Mouse (Mus musculus) lung, embryonic 14.5 days (tissue): Measurements from ENCODE around the gene Ahdc1. TPM values are rescaled to one million over a fixed set of nuclear protein-coding genes. Genes with fewer than 3 reads are reported as not detected.

ENCODE experiments used
- ATAC-seq: fragments of 200-750 bp; cut with Nextera tagmentation; 2 replicates; pipeline ENCODE4 v1.8.0; 2017; ENCODE audit warnings: mild to moderate bottlenecking, moderate TSS enrichment, moderate library complexity; ENCODE audit not compliant: insufficient read depth
- DNase-seq: peaks from one replicate; pipeline ENCODE4 v3.0.0-alpha.2; 2015
- H3K27ac ChIP-seq: fragments of 300-500 bp; sonication (generic); 2 replicates; pipeline ENCODE4 v1.5.1; 2014; ENCODE audit warnings: low read depth, mild to moderate bottlenecking, moderate library complexity
- H3K27me3 ChIP-seq: fragments of 300-500 bp; sonication (generic); 2 replicates; pipeline ENCODE4 v1.6.1; 2014; ENCODE audit warnings: low read length, control low read depth; ENCODE audit not compliant: insufficient read depth
- H3K36me3 ChIP-seq: fragments of 300-500 bp; sonication (generic); 2 replicates; pipeline ENCODE4 v1.6.1; 2014; ENCODE audit warnings: control low read depth; ENCODE audit not compliant: insufficient read depth
- H3K4me1 ChIP-seq: fragments of 300-500 bp; sonication (generic); 2 replicates; pipeline ENCODE4 v1.6.1; 2014; ENCODE audit warnings: antibody characterized with exemption, control low read depth; ENCODE audit not compliant: insufficient read depth
- H3K4me2 ChIP-seq: fragments of 300-500 bp; sonication (generic); 2 replicates; pipeline ENCODE4 v1.6.1; 2014; ENCODE audit warnings: mild to moderate bottlenecking
- H3K4me3 ChIP-seq: fragments of 300-500 bp; sonication (generic); 2 replicates; pipeline ENCODE4 v1.5.1; 2014; ENCODE audit warnings: low read depth, low read length
- H3K9ac ChIP-seq: fragments of 300-500 bp; sonication (generic); 2 replicates; pipeline ENCODE4 v1.6.1; 2014
- H3K9me3 ChIP-seq: fragments of 300-500 bp; sonication (generic); 2 replicates; pipeline ENCODE4 v1.6.1; 2016; ENCODE audit warnings: low read depth, low read length, control low read depth
- CTCF ChIP-seq: IDR thresholded peaks from 2 replicates; pipeline ENCODE4 v1.5.1; 2016; ENCODE audit warnings: antibody characterized with exemption, low read depth
- WGBS: fragments of 180-500 bp; shearing (Covaris S2); extraction: QIAGEN DNeasy Blood & Tissue Kit; methylation state at CpG from one replicate; pipeline ENCODE4 v1.1.7; 2014; 5-methylcytosine and 5-hydroxymethylcytosine counted together
- polyA plus RNA-seq: library from polyadenylated mRNA; unstranded; fragments of >200 nt; fragmentation: Nextera tagmentation; extraction: Ambion mirVana; gene quantifications from 2 replicates; pipeline ENCODE4 v1.2.1, GENCODE M21; 2014

Ahdc1 gene
- polyA plus RNA-seq, 1 experiment from 2014 or later: 10.5 TPM

GRCm38 (mm10) chr4:133039116-133039819 is 28.2 kb downstream of the Ahdc1 start:
- peak overlapping the region; percentile 64 for H3K4me3 ChIP-seq
- WGBS: 2% methylated on average over 56 of the region's 77 CpGs
- H3K9ac ChIP-seq: peak overlapping the region; percentile 76
- H3K4me2 ChIP-seq: peak overlapping the region; percentile 100
- TF ChIP-seq CTCF: no peak
- peak overlapping the region; percentile 97 for H3K27ac ChIP-seq
- peaks cover 7% of the 10 kb centered on the region; the same call in 1 of the 2 replicates for H3K36me3 ChIP-seq
- no peaks in the 10 kb centered on the region for H3K27me3 ChIP-seq
- no peaks in the 10 kb centered on the region for H3K9me3 ChIP-seq
- DNase-seq (peak; percentile 61), ATAC-seq (peak; percentile 16)
- peaks cover 60% of the 10 kb centered on the region for H3K4me1 ChIP-seq

GRCm38 (mm10) chr4:133039832-133040231 is 28.8 kb downstream of the Ahdc1 start:
- no peaks in the 10 kb centered on the region for H3K27me3 ChIP-seq
- H3K27ac ChIP-seq: peak overlapping the region; percentile 97; the same call in 1 of the 2 replicates
- H3K4me1 ChIP-seq: peaks cover 66% of the 10 kb centered on the region
- peak overlapping the region; percentile 100 for H3K4me2 ChIP-seq
- ATAC-seq (no peak), DNase-seq (peak; percentile 56)
- peak overlapping the region; percentile 64 for H3K4me3 ChIP-seq
- H3K9me3 ChIP-seq: no peaks in the 10 kb centered on the region
- WGBS: 16% methylated on average over 18 of the region's 18 CpGs
- peak overlapping the region; percentile 76 for H3K9ac ChIP-seq
- peaks cover 4% of the 10 kb centered on the region; the same call in 1 of the 2 replicates for H3K36me3 ChIP-seq
- no peak for TF ChIP-seq CTCF

GRCm38 (mm10) chr4:133040241-133040904 is 29.3 kb downstream of the Ahdc1 start:
- 44% methylated on average over 14 of the region's 14 CpGs for WGBS
- ATAC-seq: no peak

GRCm38 (mm10) chr4:133042244-133042643 is 31.2 kb downstream of the Ahdc1 start:
- Histone ChIP-seq H3K27me3 (no peaks in the 10 kb centered on the region), H3K4me1 (peaks cover 83% of the 10 kb centered on the region), H3K4me3 (peak overlapping the region; percentile 25), H3K27ac (peak overlapping the region; percentile 86), H3K36me3 (peaks cover 4% of the 10 kb centered on the region; the same call in 1 of the 2 replicates), H3K9me3 (no peaks in the 10 kb centered on the region), H3K9ac (0 out of 2 replicates have a peak overlapping the region, but pooled peaks have one; percentile 9), H3K4me2 (peak overlapping the region; percentile 100)
- no peak for DNase-seq
- TF ChIP-seq CTCF: no peak
- 23% methylated on average over 4 of the region's 4 CpGs for WGBS
- no peak for ATAC-seq

More at GRCm38 (mm10) chr4:133040241-133040904, 29.3 kb downstream of the Ahdc1 start:
- Histone ChIP-seq H3K4me1 (peaks cover 70% of the 10 kb centered on the region), H3K9ac (peak overlapping the region; percentile 76), H3K4me2 (peak overlapping the region; percentile 100), H3K4me3 (peak overlapping the region; percentile 64), H3K27ac (peak overlapping the region; percentile 97; the same call in 1 of the 2 replicates), H3K36me3 (peaks cover 4% of the 10 kb centered on the region; the same call in 1 of the 2 replicates), H3K27me3 (no peaks in the 10 kb centered on the region), H3K9me3 (no peaks in the 10 kb centered on the region)
- no peak for DNase-seq
- TF ChIP-seq CTCF: no peak

- Histone ChIP-seq H3K36me3 (peaks cover 4% of the 10 kb centered on the region; the same call in 1 of the 2 replicates), H3K27ac (peak overlapping the region; percentile 86), H3K4me3 (peak overlapping the region; percentile 25), H3K4me2 (peak overlapping the region; percentile 100), H3K4me1 (peaks cover 83% of the 10 kb centered on the region), H3K27me3 (no peaks in the 10 kb centered on the region), H3K9me3 (no peaks in the 10 kb centered on the region), H3K9ac (peak overlapping the region; percentile 47)
- DNase-seq (peak; percentile 82), ATAC-seq (peak; percentile 22)
- WGBS: 5% methylated on average over 28 of the region's 28 CpGs
- no peak for TF ChIP-seq CTCF
Observed at GRCm38 (mm10) chr4:133042651-133043635, 31.9 kb downstream of the Ahdc1 start.
